Mouse (Mus musculus) left cerebral cortex, postnatal 25 days (tissue): Measurements from ENCODE around the gene Rnls. TPM values are rescaled to one million over a fixed set of nuclear protein-coding genes. Genes with fewer than 3 reads are reported as not detected.
"Not testable (repeated sequence)": the region's sequence is repeated elsewhere in the genome, so short reads cannot be mapped to it uniquely, and the experiment has no call there.

Experiments used
- DNase-seq, 2 experiments: peaks; one replicate each; pipeline ENCODE4 v3.0.0; 2022; ENCODE audit warnings: low spot score in 2 of 2, mixed read lengths in 1 of 2
- intact Hi-C: fragments of 180-260 bp; cut with DNase I; formaldehyde crosslinking; loops from one replicate; pipeline ENCODE4 v1.15.1; 2025
- total RNA-seq, 2 experiments: library from RNA; stranded (reverse); gene quantifications; 2 replicates each; pipeline ENCODE4 v1.2.3; 2021

Gene Rnls
- 1 to 10 TPM in 1 of 2 experiments, under 1 TPM in 1; 0.69 to 1.3 TPM for total RNA-seq

- intact Hi-C loops = no loop called here
- DNase-seq = peak; percentile 78 to 88
Observed at GRCm38 (mm10) chr19:33391651-33392382, at the start of gene Rnls. TSS of gene Rnls (minus strand) at chr19:33392295.

GRCm38 (mm10) chr19:33429457-33429856, 37.4 kb upstream of the Rnls start:
- DNase-seq = no peak
- intact Hi-C loops = no loop called here

GRCm38 (mm10) chr19:33419368-33419767, 27.3 kb upstream of the Rnls start:
- intact Hi-C loops, DNase-seq: not testable (repeated sequence)

GRCm38 (mm10) chr19:33380825-33381224, 11.3 kb downstream of the Rnls start:
- no peak for DNase-seq
- intact Hi-C loops = loop anchor here (5.0 kb wide), 1 partner anchor 641 kb away; no protein-coding TSS in a partner anchor

- intact Hi-C loops = loop anchor here (5.0 kb wide), 1 partner anchor 642 kb away; no protein-coding TSS in a partner anchor
- peak in 1 of 2 experiments; percentile 59 for DNase-seq
Observed at GRCm38 (mm10) chr19:33380386-33380785, 11.7 kb downstream of the Rnls start.

DNA sequence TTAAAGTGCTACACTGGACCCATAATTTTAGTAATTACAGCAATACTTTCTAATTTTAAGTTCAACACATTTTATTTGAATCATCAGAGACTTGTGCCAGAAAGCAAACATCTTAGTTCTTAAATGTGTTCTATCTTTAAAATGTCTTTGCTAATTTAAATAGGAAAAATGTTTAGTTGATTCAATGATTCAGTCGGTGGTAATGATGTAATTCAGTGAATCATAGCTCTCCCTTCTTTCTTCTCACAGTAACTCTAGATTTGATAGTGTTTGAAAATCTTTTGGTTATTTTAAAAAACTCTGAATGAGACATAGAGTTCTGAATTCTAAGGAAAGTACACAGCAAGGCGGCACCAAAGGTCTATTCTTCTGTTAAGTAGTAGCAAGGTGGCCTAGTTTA, 23.3 kb downstream of the Rnls start:
- DNase-seq = no peak
- intact Hi-C loops = loop anchor here (10.0 kb wide), 1 partner anchor 254 kb away; no protein-coding TSS in a partner anchor

- intact Hi-C loops = loop anchor here (1.0 to 10.0 kb wide), 4 partner anchors 134 to 651 kb away; no protein-coding TSS in a partner anchor
- DNase-seq = peak; percentile 64 to 85
Observed at GRCm38 (mm10) chr19:33366661-33367060, 25.4 kb downstream of the Rnls start.

DNA sequence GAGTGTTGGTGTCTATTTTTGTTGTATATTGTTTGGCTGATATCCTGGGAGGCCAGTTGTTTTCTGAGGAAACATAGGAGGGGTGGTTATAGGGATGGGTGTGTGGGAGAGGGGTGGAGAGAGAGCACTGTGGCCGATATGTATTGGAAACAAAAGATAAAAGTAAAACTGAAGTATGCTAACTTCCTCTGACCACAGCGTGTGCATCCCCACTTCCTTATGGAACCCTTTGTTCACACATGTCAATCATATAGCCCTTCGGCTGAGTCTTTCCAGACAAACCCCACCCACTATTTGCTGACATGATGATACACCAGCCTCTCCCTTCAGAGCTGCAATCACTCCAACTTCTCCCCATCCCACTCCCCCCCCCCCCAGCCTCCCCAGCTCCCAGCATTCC, 35.1 kb downstream of the Rnls start:
- no peak for DNase-seq
- intact Hi-C loops = no loop called here

- peak in 1 of 2 experiments; percentile 68 for DNase-seq
- intact Hi-C loops = loop anchor here (1.0 kb wide), 2 partner anchors 23 to 100 kb away; no protein-coding TSS in a partner anchor
Observed at GRCm38 (mm10) chr19:33340119-33340518, 52.0 kb downstream of the Rnls start.

DNA sequence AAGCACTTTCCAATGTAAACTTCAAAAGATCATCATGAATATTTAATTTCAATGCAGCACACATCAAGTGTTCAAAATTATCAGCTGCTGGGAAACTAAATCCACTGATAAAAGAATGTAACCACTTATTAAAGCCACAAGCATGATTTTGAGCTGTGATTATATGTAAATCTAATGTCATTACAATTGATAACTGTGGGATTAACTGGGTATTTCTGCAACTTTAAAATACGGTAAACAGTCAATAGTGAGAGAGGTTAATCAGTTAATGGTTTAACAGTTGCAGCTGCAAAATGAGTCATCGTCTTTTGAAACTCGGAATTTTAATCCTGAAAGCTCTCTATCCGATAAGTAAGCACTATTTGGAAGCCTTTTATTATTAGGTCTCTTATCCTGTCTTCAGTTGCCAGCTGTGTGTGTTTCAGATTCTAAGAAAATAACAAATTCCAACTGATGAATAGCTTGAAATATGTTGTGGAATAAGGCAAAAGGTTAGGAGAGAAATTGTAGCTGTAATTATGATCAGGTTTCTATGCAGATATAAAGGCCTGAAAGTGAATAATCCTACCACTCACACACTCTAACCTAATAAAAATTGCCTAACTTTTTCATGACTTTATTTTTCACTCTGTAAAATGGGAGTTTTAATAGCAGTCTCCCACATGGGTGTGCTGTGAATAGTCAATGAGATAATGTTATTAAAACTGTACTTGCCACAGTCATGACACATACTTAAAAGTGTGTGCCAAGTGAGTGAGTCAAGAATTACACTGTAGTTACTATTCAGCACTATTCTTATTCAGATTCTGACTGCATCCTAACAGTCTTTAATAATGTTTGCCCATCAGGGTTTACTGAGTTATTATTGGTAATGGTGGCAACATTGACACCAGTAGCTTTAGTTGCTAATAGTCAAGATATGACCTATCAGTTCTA, 65.1 kb downstream of the Rnls start:
- intact Hi-C loops = no loop called here
- no peak for DNase-seq

- intact Hi-C loops = loop anchor here (5.0 kb wide), 1 partner anchor 561 kb away; the partner anchor contains the start of gene Pten
- DNase-seq = peak in 1 of 2 experiments; percentile 80
Observed at GRCm38 (mm10) chr19:33318785-33319184, 73.3 kb downstream of the Rnls start.

- DNase-seq = peak in 1 of 2 experiments; percentile 64
- intact Hi-C loops = loop anchor here (1.0 to 5.0 kb wide), 3 partner anchors 23 to 560 kb away; partner anchors contain the start of gene Pten
Observed at GRCm38 (mm10) chr19:33317130-33317529, 75.0 kb downstream of the Rnls start.

DNA sequence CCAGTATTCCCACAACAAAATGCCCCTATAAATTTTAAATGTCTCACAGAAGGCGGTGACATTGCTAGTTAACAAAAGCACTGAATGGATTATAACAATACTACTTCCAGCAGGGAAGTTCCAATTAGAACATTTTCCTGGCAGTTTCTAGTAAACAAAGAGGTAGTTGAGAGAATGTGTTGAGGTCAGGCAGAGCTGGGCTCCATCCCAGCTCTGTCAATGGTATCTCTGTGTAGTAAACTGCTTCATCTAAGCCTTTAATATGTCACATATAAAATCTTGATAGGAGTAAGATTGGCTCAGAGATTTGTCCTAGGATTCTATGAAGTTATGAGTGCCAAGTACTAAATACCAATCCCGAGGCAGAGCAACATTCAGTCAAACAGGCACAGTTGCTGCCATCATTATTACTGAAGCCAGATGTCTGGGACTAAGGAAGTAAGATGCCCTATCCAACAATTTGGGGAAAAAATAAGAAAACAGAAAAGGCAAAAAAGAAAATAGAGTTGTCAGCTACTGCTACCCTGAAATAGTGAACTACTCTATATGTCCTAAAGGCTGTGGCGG, 92.3 kb downstream of the Rnls start:
- intact Hi-C loops = no loop called here

GRCm38 (mm10) chr19:33296338-33296737, 95.8 kb downstream of the Rnls start:
- DNase-seq = no peak
- intact Hi-C loops = no loop called here

More for the DNA sequence above, 92.3 kb downstream of the Rnls start:
- no peak for DNase-seq

DNA sequence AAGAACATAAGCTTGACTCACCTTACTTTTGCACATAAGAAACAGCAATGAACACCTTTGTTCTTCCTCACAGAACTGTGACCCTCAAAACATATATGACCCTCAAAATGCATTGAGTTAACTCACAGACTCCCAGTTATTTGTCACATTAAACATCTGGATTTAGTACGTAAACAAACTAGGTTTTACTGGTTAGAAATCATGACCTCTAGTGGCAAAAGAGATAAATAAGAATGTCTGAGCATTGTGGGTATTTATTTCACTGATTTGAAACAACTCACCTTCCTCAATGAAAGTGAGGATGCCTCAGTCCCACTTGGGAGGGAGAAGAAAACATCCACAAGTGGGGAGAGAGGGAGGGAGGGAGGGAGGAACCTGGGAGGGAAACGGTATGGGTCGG, 109.1 kb downstream of the Rnls start:
- intact Hi-C loops = no loop called here
- DNase-seq = no peak

DNA sequence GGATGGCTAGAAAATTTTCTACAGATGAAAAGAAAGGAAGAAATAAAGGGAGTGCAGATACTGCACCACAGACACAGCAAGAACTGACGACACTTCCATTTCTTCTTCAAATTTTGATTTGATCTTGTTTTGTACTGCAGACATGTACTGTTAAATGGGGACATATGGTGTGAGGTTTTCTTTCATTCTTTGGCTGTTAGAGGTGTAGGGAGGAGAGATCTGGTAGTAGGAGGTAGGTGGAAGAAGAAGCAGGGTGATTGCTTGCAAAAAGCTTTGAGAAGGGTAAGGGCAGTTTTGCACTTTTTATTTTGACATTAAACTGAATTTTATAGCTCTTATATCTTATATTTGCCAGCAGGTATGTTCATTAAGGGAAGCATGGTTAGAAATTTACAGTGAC, 115.7 kb downstream of the Rnls start:
- intact Hi-C loops = loop anchor here (2.0 kb wide), 2 partner anchors 22 to 26 kb away; no protein-coding TSS in a partner anchor
- peak in 1 of 2 experiments; percentile 63 for DNase-seq

DNA sequence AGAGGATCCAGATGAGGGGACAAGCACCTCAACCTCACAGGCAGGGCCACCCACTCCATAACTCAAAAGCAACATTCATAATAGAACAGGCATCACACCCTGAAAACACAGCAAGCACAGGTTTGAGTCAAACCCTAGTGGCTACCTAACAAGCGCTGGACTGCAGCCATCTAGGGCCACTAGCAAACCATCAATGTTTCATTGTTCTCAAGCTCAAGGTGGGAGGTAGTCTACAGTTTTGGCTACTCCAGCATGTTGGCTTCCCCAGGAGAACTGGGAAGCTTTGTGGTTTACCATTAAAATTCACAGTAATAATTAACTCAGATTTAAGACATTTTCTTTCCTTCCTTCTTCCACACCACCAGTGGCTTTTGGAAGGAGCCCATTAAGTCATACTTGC, 118.4 kb downstream of the Rnls start:
- DNase-seq = no peak
- intact Hi-C loops = no loop called here

GRCm38 (mm10) chr19:33271571-33271970, 120.5 kb downstream of the Rnls start:
- DNase-seq = no peak
- intact Hi-C loops = no loop called here

GRCm38 (mm10) chr19:33270231-33270630, 121.9 kb downstream of the Rnls start:
- intact Hi-C loops = no loop called here
- no peak for DNase-seq

DNA sequence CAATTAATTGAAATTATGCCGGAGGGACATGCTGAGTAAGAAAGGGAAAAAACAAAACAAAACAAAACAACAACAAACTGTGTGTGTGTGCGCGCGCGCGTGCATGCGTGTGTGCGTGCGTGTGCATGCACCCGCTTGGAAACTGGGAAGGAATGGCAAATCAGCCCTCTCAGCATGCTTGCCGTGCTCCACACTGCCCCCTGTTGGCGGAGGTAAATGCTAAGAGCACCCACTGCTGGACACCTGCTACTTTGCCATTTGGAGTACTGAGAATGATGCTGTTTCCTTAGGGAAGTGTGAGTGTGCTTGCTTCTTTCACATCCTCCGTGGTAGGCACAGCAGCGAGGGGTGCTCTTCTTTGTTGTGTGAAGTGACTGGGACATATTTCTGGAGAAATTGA, 124.1 kb downstream of the Rnls start:
- intact Hi-C loops = no loop called here
- no peak for DNase-seq
